Mouse (Mus musculus) megakaryocyte, embryonic 14.5 days (primary cell): ENCODE measurements around the gene Ulk2. TPM values are rescaled to one million over a fixed set of nuclear protein-coding genes. Genes with fewer than 3 reads are reported as not detected.

Source experiments
- H3K27me3 ChIP-seq: replicated peaks from 2 replicates; pipeline ENCODE3; 2012; ENCODE audit warnings: inconsistent platforms
- H3K36me3 ChIP-seq: replicated peaks from 2 replicates; pipeline ENCODE3; 2012; ENCODE audit warnings: low read length, inconsistent platforms, mixed read lengths
- H3K4me1 ChIP-seq: 2 replicates; pipeline ENCODE4 v1.6.1; 2012; ENCODE audit warnings: inconsistent platforms
- H3K4me3 ChIP-seq: replicated peaks from 2 replicates; pipeline ENCODE3; 2012; ENCODE audit warnings: moderate library complexity, mild to moderate bottlenecking, inconsistent platforms
- H3K9me3 ChIP-seq: 2 replicates; pipeline ENCODE4 v1.6.1; 2012; ENCODE audit warnings: inconsistent platforms
- FLI1 ChIP-seq: IDR thresholded peaks from 2 replicates; pipeline ENCODE4 v1.6.1; 2012; ENCODE audit warnings: low read length, inconsistent platforms, mixed read lengths
- GATA1 ChIP-seq: IDR thresholded peaks from 3 replicates; pipeline ENCODE4 v1.6.1; 2012; ENCODE audit warnings: mixed read lengths, low read length, inconsistent platforms, borderline replicate concordance
- polyA plus RNA-seq: library from polyadenylated mRNA; stranded (reverse); fragments of >175 nt; gene quantifications from 2 replicates; pipeline ENCODE4 v1.2.3, GENCODE M21; 2012; ENCODE audit warnings: low replicate concordance; ENCODE audit not compliant: insufficient read depth

The Ulk2 gene
- 3.9 and 4.2 TPM in 2 replicates for polyA plus RNA-seq

- peak within 1 kb of the TSS; percentile 98 for H3K4me3 ChIP-seq
- H3K9me3 ChIP-seq, result no peaks in the 10 kb centered on the region
- TF ChIP-seq GATA1, result no peak
- TF ChIP-seq FLI1, result no peak
- peaks cover 12% of the 10 kb centered on the region for H3K36me3 ChIP-seq
- peaks cover 5% of the 10 kb centered on the region for H3K27me3 ChIP-seq
- peaks cover 25% of the 10 kb centered on the region; the same call in 1 of the 2 replicates for H3K4me1 ChIP-seq
These were observed at the start of gene Ulk2 for GRCm38 (mm10) chr11:61854988-61855411. Gene Ulk2, minus strand, starts transcription at chr11:61855073.

GRCm38 (mm10) chr11:61882183-61882582 lies 27.3 kb upstream of the Ulk2 start:
- H3K9me3 ChIP-seq, result no peaks in the 10 kb centered on the region
- no peaks in the 10 kb centered on the region for H3K27me3 ChIP-seq
- peaks cover 22% of the 10 kb centered on the region for H3K4me1 ChIP-seq
- peak overlapping the region; percentile 64 for H3K4me3 ChIP-seq
- peaks cover 97% of the 10 kb centered on the region for H3K36me3 ChIP-seq
- no peak for TF ChIP-seq FLI1

GRCm38 (mm10) chr11:61879921-61880320 lies 25.0 kb upstream of the Ulk2 start:
- H3K36me3 ChIP-seq, result peaks cover 95% of the 10 kb centered on the region
- TF ChIP-seq FLI1 (no peak), GATA1 (no peak)

DNA sequence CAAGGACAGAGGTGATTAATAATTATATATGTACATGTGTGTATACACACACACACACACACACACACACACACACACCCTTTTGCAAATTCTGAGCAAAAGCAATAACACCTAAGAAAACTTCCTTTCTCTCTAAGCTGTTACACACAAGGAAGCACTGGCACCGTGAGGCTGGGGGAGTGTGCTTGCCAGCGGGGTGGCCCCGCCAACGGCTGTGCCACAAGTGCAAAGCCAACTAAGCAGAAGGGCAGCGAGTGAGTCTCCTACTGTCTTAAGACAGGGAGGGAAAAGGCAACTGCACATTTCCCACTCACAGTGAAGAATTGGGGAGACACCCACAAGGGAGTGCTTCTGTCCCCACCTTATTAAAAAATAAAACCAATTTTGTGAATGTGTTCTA lies 17.0 kb upstream of the Ulk2 start:
- Histone ChIP-seq H3K4me1 (no peaks in the 10 kb centered on the region), H3K27me3 (no peaks in the 10 kb centered on the region), H3K9me3 (no peaks in the 10 kb centered on the region), H3K36me3 (peaks cover 90% of the 10 kb centered on the region), H3K4me3 (no peak overlapping the region)
- no peak for TF ChIP-seq FLI1

More at GRCm38 (mm10) chr11:61879921-61880320, 25.0 kb upstream of the Ulk2 start:
- no peaks in the 10 kb centered on the region for H3K9me3 ChIP-seq
- no peaks in the 10 kb centered on the region for H3K27me3 ChIP-seq
- H3K4me3 ChIP-seq, result no peak overlapping the region
- peaks cover 22% of the 10 kb centered on the region for H3K4me1 ChIP-seq

DNA sequence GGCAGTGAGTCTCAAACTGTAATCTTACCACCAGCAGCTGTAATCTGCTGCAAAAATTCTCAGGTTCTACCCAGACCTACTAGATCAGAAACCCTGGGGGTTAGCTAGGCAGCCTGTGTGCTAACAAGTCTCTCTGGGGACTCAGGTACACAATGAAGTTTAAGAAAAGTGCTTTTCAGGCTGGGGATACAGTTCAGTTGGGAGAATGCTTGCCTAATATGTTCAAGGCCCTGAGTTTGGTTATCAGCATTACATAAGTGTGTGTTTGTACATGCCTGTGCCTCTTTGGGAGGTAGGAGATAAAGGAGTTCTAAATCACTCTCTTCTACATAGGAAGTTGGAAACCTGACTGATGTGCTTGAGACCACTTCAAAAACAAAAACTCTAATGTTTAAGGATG lies 12.0 kb upstream of the Ulk2 start:
- TF ChIP-seq FLI1, result no peak
- no peak for TF ChIP-seq GATA1
- Histone ChIP-seq H3K9me3 (no peaks in the 10 kb centered on the region), H3K27me3 (no peaks in the 10 kb centered on the region), H3K4me1 (peaks cover 2% of the 10 kb centered on the region), H3K36me3 (peaks cover 67% of the 10 kb centered on the region), H3K4me3 (no peak overlapping the region)

- Histone ChIP-seq H3K27me3 (peaks cover 5% of the 10 kb centered on the region), H3K9me3 (no peaks in the 10 kb centered on the region), H3K4me3 (no peak overlapping the region), H3K36me3 (peaks cover 24% of the 10 kb centered on the region), H3K4me1 (peaks cover 14% of the 10 kb centered on the region)
- TF ChIP-seq FLI1, result no peak
- no peak for TF ChIP-seq GATA1
These were observed 7.1 kb upstream of the Ulk2 start for GRCm38 (mm10) chr11:61861781-61862547.

- Histone ChIP-seq H3K27me3 (peaks cover 5% of the 10 kb centered on the region), H3K9me3 (no peaks in the 10 kb centered on the region), H3K36me3 (peaks cover 8% of the 10 kb centered on the region), H3K4me1 (peaks cover 22% of the 10 kb centered on the region), H3K4me3 (no peak overlapping the region)
- TF ChIP-seq GATA1 (no peak), FLI1 (no peak)
These were observed 4.4 kb upstream of the Ulk2 start for GRCm38 (mm10) chr11:61859316-61859715.

DNA sequence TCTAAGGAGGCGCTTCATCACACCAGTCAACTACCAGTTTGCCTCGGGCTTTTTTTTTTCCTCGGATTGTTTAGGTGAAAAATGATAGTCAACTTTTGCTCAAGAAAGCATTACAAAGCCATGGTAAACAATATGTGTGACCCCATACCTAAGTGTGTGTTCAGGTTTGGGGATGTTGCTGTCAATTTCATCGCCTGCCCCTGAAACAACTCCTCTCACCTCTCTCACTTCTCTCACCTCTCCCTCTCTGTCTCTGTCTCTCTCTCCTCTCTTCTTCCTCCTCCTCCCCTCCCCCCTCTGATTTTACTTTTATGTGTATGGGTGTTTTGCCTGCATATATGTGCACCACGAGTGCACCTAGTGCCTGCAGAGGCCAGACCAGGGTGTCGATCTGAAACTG lies 666 bp upstream of the Ulk2 start:
- TF ChIP-seq GATA1 (no peak), FLI1 (no peak)
- Histone ChIP-seq H3K9me3 (no peaks in the 10 kb centered on the region), H3K4me1 (peaks cover 25% of the 10 kb centered on the region; the same call in 1 of the 2 replicates), H3K36me3 (peaks cover 10% of the 10 kb centered on the region), H3K27me3 (peaks cover 5% of the 10 kb centered on the region), H3K4me3 (peak overlapping the region; percentile 98)

- Histone ChIP-seq H3K36me3 (peaks cover 14% of the 10 kb centered on the region), H3K27me3 (peaks cover 5% of the 10 kb centered on the region), H3K4me3 (peak overlapping the region; percentile 98), H3K4me1 (peaks cover 27% of the 10 kb centered on the region), H3K9me3 (no peaks in the 10 kb centered on the region)
- TF ChIP-seq FLI1 (no peak), GATA1 (no peak)
These were observed 474 bp downstream of the Ulk2 start for GRCm38 (mm10) chr11:61854211-61854987.

GRCm38 (mm10) chr11:61853659-61854058 lies 1.2 kb downstream of the Ulk2 start:
- TF ChIP-seq GATA1 (no peak), FLI1 (no peak)

More at GRCm38 (mm10) chr11:61853659-61854058, 1.2 kb downstream of the Ulk2 start:
- no peaks in the 10 kb centered on the region for H3K9me3 ChIP-seq
- H3K4me1 ChIP-seq, result peaks cover 30% of the 10 kb centered on the region
- peak overlapping the region; percentile 98 for H3K4me3 ChIP-seq
- peaks cover 20% of the 10 kb centered on the region for H3K36me3 ChIP-seq
- H3K27me3 ChIP-seq, result peaks cover 5% of the 10 kb centered on the region
